Mouse (Mus musculus): ENCODE measurements around the gene 1700025C18Rik.

DNA sequence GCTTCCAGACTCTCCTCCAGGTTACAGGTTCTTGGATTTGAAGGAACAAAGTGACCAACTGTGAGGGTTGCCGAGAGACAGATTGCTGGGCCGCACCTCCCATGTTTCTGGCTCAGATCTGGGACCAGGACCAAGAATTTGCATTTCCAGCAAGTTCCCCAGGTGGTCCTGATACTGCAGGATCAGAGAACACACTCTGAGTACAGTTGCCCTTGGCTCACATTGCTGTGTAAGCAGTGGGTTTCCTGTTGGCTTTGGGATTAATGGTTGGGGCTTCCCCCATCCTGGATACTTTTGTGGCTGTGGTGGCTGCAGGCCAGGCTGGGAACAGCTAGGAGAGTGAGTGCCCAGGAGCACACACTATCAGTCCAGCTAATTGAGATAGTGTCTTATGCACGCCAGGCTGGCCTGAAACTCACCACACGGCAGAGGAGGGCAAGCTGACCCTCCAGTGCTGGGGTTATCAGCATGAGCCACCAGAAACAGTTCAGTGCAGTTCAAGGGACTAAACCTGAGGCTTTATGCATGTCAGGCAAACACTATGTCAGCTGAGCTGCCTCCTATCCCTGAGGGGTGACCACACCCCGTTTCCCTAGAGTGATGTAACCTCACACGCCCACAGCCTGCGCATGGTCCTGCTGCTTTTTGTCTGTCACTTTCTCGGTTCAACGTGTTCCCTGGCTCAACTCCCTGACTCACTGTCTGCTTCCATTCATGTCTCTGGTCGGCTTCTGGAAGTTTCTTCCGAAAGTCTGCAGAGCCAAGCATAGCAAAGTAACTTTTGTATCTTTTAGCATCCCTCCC, 16.3 kb downstream of the 1700025C18Rik start:
- TF ChIP-seq POLR2A (IDR thresholded peaks at IDR 0.05; ENCODE audit: insufficient read length, low read depth) (no peak), USF1 (IDR thresholded peaks at IDR 0.05; ENCODE audit: low read depth) (no peak), MYOG (IDR thresholded peaks at IDR 0.05; ENCODE audit: control insufficient read depth in 1 of 3, insufficient read depth in 1 of 3, insufficient read length in 2 of 3, low read depth in 2 of 3) (no peak), MAX (IDR thresholded peaks at IDR 0.05; ENCODE audit: low read depth) (no peak), TCF12 (IDR thresholded peaks at IDR 0.05; ENCODE audit: insufficient read depth, poor library complexity, severe bottlenecking) (no peak)
